Mouse (Mus musculus): ENCODE results near the gene Socs2.

DNA sequence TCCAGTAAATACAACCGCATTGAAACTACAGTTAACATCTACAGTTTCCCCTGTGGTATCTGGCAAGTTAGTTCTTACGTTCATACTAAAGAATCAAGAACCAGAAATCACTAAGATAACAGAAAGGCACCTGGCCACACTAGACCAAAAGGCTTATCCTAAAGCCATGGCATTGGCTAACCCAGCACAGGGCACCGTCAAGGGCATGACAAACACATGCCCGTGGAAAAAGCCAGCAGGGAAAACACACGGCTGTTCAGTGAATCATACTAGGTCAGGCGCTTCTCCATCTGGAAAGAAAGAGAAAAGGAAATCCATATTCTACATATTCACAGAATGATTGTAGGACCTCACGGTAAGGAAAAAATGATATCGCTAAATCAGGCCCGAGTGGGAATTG lies 26.1 kb downstream of the Socs2 start:
- TF ChIP-seq CTCF (IDR thresholded peaks at IDR 0.05; ENCODE audit: extremely low read depth, insufficient read length, insufficient replicate concordance, low read depth, low read length) (no peak), POLR2A (IDR thresholded peaks at IDR 0.05; ENCODE audit: low read depth, low read length) (no peak)

Measured in small intestine, adult 2 months (tissue).